Mouse (Mus musculus) lung, adult 2 months (tissue): Measurements from ENCODE around the gene Anxa9. TPM values are rescaled to one million over a fixed set of nuclear protein-coding genes. Genes with fewer than 3 reads are reported as not detected.
A peak's percentile ranks its signal among the peaks of the same experiment; 100 is the strongest.

Source experiments
- DNase-seq: peaks from one replicate; pipeline ENCODE4 v3.0.0; 2022
- H3K4me1 ChIP-seq: fragments of 200-500 bp; 2 replicates; pipeline ENCODE4 v1.6.1; 2011; ENCODE audit warnings: low read length; ENCODE audit not compliant: control insufficient read depth, insufficient read depth
- H3K4me3 ChIP-seq: fragments of 200-500 bp; replicated peaks from 2 replicates; pipeline ENCODE3; 2011; ENCODE audit warnings: low read depth, mild to moderate bottlenecking, control low read depth, low read length; ENCODE audit errors: extremely low read depth
- CTCF ChIP-seq: fragments of 200-500 bp; IDR thresholded peaks from 2 replicates; pipeline ENCODE4 v1.5.1; 2011; ENCODE audit warnings: mild to moderate bottlenecking, low read length, control low read depth; ENCODE audit not compliant: insufficient read depth
- POLR2A ChIP-seq: fragments of 200-500 bp; IDR thresholded peaks from 2 replicates; pipeline ENCODE4 v1.6.1; 2011; ENCODE audit warnings: low read depth, mild to moderate bottlenecking, control low read depth, low read length, borderline replicate concordance; ENCODE audit errors: extremely low read depth
- WGBS: fragments of 180-500 bp; shearing (Covaris S2); methylation state at CpG from one replicate; pipeline ENCODE4 v1.1.7; 2018; 5-methylcytosine and 5-hydroxymethylcytosine counted together
- polyA plus RNA-seq: library from polyadenylated mRNA; depleted of rRNA; stranded (reverse); fragments of >200 nt; gene quantifications from 2 replicates; pipeline ENCODE4 v1.2.3, GENCODE M21; 2012

Gene Anxa9
- polyA plus RNA-seq, 1 experiment, result 16.7 TPM

- no peak for DNase-seq
- WGBS, result 86% methylated on average over 6 of the region's 6 CpGs
- TF ChIP-seq CTCF, result no peak
- TF ChIP-seq POLR2A, result no peak
These were observed 17.6 kb upstream of the Anxa9 start for GRCm38 (mm10) chr3:95324454-95325144.

GRCm38 (mm10) chr3:95323429-95323828 lies 16.5 kb upstream of the Anxa9 start:
- TF ChIP-seq CTCF, result no peak
- no peak for TF ChIP-seq POLR2A
- 73% methylated on average over 3 of the region's 3 CpGs for WGBS
- no peak for DNase-seq
- no peak overlapping the region for H3K4me3 ChIP-seq
- peaks cover 9% of the 10 kb centered on the region for H3K4me1 ChIP-seq

More at GRCm38 (mm10) chr3:95324454-95325144, 17.6 kb upstream of the Anxa9 start:
- Histone ChIP-seq H3K4me3 (no peak overlapping the region), H3K4me1 (no peaks in the 10 kb centered on the region; the same call in 1 of the 2 replicates)

- 59% methylated on average over 12 of the region's 12 CpGs for WGBS
- no peak for DNase-seq
- TF ChIP-seq POLR2A (no peak), CTCF (no peak)
- Histone ChIP-seq H3K4me3 (no peak overlapping the region), H3K4me1 (peaks cover 19% of the 10 kb centered on the region)
These were observed 13.0 kb upstream of the Anxa9 start for GRCm38 (mm10) chr3:95319701-95320625.

- Histone ChIP-seq H3K4me1 (peaks cover 19% of the 10 kb centered on the region), H3K4me3 (no peak overlapping the region)
- TF ChIP-seq POLR2A, result no peak
- no peak for TF ChIP-seq CTCF
- DNase-seq, result no peak
- WGBS, result 40% methylated on average over 2 of the region's 2 CpGs
These were observed 12.1 kb upstream of the Anxa9 start for GRCm38 (mm10) chr3:95319110-95319509.

- WGBS, result 36% methylated on average over 6 of the region's 6 CpGs
- peaks cover 19% of the 10 kb centered on the region for H3K4me1 ChIP-seq
- no peak overlapping the region for H3K4me3 ChIP-seq
- peak; percentile 78 for DNase-seq
- TF ChIP-seq CTCF (no peak), POLR2A (peak; percentile 74; the same call in 1 of the 2 replicates)
These were observed 11.6 kb upstream of the Anxa9 start for GRCm38 (mm10) chr3:95318548-95318947.

- TF ChIP-seq POLR2A (0 out of 2 replicates have a peak, but pooled peaks have one; percentile 22), CTCF (peak; percentile 75)
- peak; percentile 77 for DNase-seq
- Histone ChIP-seq H3K4me3 (peak overlapping the region; percentile 35), H3K4me1 (peaks cover 19% of the 10 kb centered on the region)
- WGBS, result 21% methylated on average over 12 of the region's 12 CpGs
These were observed 10.6 kb upstream of the Anxa9 start for GRCm38 (mm10) chr3:95317414-95318080.

GRCm38 (mm10) chr3:95315844-95316550 lies 9.0 kb upstream of the Anxa9 start:
- 6% methylated on average over 9 of the region's 9 CpGs for WGBS
- Histone ChIP-seq H3K4me1 (peaks cover 19% of the 10 kb centered on the region), H3K4me3 (peak overlapping the region; percentile 59)
- no peak for TF ChIP-seq POLR2A
- TF ChIP-seq CTCF, result no peak
- DNase-seq, result no peak

GRCm38 (mm10) chr3:95315094-95315843 lies 8.3 kb upstream of the Anxa9 start:
- Histone ChIP-seq H3K4me3 (peak overlapping the region; percentile 66), H3K4me1 (peaks cover 19% of the 10 kb centered on the region)
- DNase-seq, result peak; percentile 91
- under 1% methylated on average over 67 of the region's 71 CpGs for WGBS
- TF ChIP-seq CTCF (no peak), POLR2A (peak; percentile 55; the same call in 1 of the 2 replicates)
